Mouse (Mus musculus): ENCODE data around the gene Ahdc1.

- no peak for TF ChIP-seq CTCF (IDR thresholded peaks at IDR 0.05; ENCODE audit: low read depth)
- no peak for TF ChIP-seq EP300 (IDR thresholded peaks at IDR 0.05; ENCODE audit: low read depth)
These were observed 23.4 kb downstream of the Ahdc1 start for GRCm38 (mm10) chr4:133034478-133034877.

Data from liver, embryonic 14.5 days (tissue).